Mouse (Mus musculus) MEL-GATA-1-ER (cell line): Measurements from ENCODE around the gene Slc1a5.

Experiments
- DNase-seq: peaks from one replicate; pipeline ENCODE4 v3.0.0-alpha.2; 2012; ENCODE audit warnings: low read depth; ENCODE audit errors: extremely low read depth

Gene Slc1a5

GRCm38 (mm10) chr7:16819794-16820193 is 38.7 kb downstream of the Slc1a5 start:
- no peak for DNase-seq

- DNase-seq, result no peak
Observed at GRCm38 (mm10) chr7:16820271-16820763, 39.2 kb downstream of the Slc1a5 start.

- no peak for DNase-seq
Observed at GRCm38 (mm10) chr7:16821091-16821490, 40.0 kb downstream of the Slc1a5 start.

GRCm38 (mm10) chr7:16821669-16822101 is 40.5 kb downstream of the Slc1a5 start:
- no peak for DNase-seq

- no peak for DNase-seq
Observed at GRCm38 (mm10) chr7:16823734-16824133, 42.6 kb downstream of the Slc1a5 start.

GRCm38 (mm10) chr7:16825785-16826184 is 44.6 kb downstream of the Slc1a5 start:
- no peak for DNase-seq

- no peak for DNase-seq
Observed at GRCm38 (mm10) chr7:16826571-16826970, 45.4 kb downstream of the Slc1a5 start.

GRCm38 (mm10) chr7:16827274-16827673 is 46.1 kb downstream of the Slc1a5 start:
- no peak for DNase-seq

- no peak for DNase-seq
Observed at GRCm38 (mm10) chr7:16830449-16830848, 49.3 kb downstream of the Slc1a5 start.

GRCm38 (mm10) chr7:16837916-16838803 is 57.0 kb downstream of the Slc1a5 start:
- DNase-seq, result no peak

- no peak for DNase-seq
Observed at GRCm38 (mm10) chr7:16838804-16839426, 57.8 kb downstream of the Slc1a5 start.

GRCm38 (mm10) chr7:16839427-16840108 is 58.4 kb downstream of the Slc1a5 start:
- DNase-seq, result no peak

GRCm38 (mm10) chr7:16840109-16840491 is 59.0 kb downstream of the Slc1a5 start:
- no peak for DNase-seq

GRCm38 (mm10) chr7:16841078-16841477 is 59.9 kb downstream of the Slc1a5 start:
- DNase-seq, result no peak

- DNase-seq, result no peak
Observed at GRCm38 (mm10) chr7:16841561-16842560, 60.7 kb downstream of the Slc1a5 start.

GRCm38 (mm10) chr7:16842645-16843063 is 61.5 kb downstream of the Slc1a5 start, which contains the start of gene Prkd2:
Prkd2 (plus strand) TSS chr7:16842902.
- DNase-seq, result peak; percentile 52

GRCm38 (mm10) chr7:16843441-16844171 is 62.5 kb downstream of the Slc1a5 start:
- DNase-seq, result no peak

GRCm38 (mm10) chr7:16844696-16845071 is 63.5 kb downstream of the Slc1a5 start:
- no peak for DNase-seq

- no peak for DNase-seq
Observed at GRCm38 (mm10) chr7:16845072-16845819, 64.1 kb downstream of the Slc1a5 start.
